In the genomic region with DNA sequence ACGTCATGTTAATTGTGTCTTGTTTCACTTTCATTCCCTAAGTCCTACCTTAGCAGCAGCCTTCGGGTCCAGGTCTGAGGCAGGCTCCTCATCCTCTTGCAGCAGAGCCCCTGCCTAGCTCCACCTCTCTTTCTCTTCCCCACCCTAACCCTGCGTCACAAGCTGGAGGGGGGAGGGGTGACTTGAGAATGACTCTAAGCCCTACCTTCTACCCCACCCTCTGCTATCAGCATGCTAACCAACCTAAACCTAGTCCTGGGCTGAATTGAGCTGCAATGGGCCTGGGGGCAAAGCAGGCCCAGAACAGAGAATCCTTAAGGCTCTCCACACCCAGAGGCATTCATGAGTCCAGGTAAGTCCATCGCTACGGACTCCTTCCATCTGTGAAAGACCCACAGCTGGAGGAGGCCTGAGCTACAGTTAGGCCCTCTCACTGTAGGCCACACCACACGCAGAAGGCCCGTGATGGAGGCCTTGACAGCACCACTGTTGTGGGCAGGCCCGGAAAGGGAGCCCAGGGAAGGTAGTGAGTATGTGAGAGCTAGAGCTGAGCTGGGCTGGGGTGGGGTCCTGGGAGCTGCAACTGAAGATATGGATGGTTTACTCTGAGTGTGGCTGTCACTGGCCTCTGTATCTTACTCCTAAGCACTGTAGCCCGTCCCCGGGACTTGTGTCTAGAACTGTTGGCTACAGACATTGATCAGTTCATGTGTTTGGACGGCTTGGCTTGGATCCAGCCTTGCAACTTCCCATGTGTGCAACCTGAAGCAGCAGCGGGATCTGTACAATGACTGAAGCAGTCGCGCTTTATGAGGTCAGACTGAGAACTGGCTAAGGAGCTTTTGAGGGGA, we compare ENCODE assay signal across 8 mouse cellular contexts. TPM values are rescaled to one million over a fixed set of nuclear protein-coding genes. Genes with fewer than 3 reads are reported as not detected.
A peak's percentile ranks its signal among the peaks of the same experiment; 100 is the strongest.
DNase-seq lines count a peak whose midpoint lies in the region; ATAC-seq and TF ChIP-seq lines count a peak whose summit lies in the region.

No protein-coding gene starts in this region.

- 81% methylated on average over 14 of the region's 14 CpGs for WGBS in liver, adult 2 months

- H3K79me2 ChIP-seq in liver, adult 2 months (ENCODE audit: control insufficient read depth, insufficient read depth, low read length): no peaks in the 10 kb centered on the region

- TF ChIP-seq CTCF in liver, adult 2 months (IDR thresholded peaks at IDR 0.05; ENCODE audit: low read depth, low read length): no peak

- peak overlapping the region; percentile 17; the same call in 1 of the 2 replicates for H3K4me3 ChIP-seq in liver, adult 2 months (ENCODE audit: insufficient read depth, low read depth, low read length)

- H3K36me3 ChIP-seq in liver, adult 2 months (ENCODE audit: control insufficient read depth, insufficient read depth, low read length): no peaks in the 10 kb centered on the region

- no peaks in the 10 kb centered on the region for H3K27me3 ChIP-seq in liver, adult 2 months (ENCODE audit: control insufficient read depth, insufficient read depth, low read length)

- H3K27ac ChIP-seq in liver, adult 2 months (replicated peaks; ENCODE audit: insufficient read depth, low read depth, low read length): no peak overlapping the region; the same call in 1 of the 2 replicates

- H3K4me1 ChIP-seq in liver, adult 2 months (ENCODE audit: control insufficient read depth, insufficient read depth, low read length): no peaks in the 10 kb centered on the region

- H3K9ac ChIP-seq in liver, adult 2 months (ENCODE audit: low read depth, low read length): no peak overlapping the region; the same call in 1 of the 2 replicates

- peak; percentile 59 for ATAC-seq in neutrophil, adult 5-6 weeks (ENCODE audit: extremely low read depth, insufficient number of reproducible peaks, low FRiP score, poor library complexity, severe bottlenecking)

- peak; percentile 92 for DNase-seq in CD4-positive helper T cell, adult 2 months (ENCODE audit: low read depth, low spot score)
- DNase-seq in T-cell, adult 2 months (ENCODE audit: low spot score): peak; percentile 91
- DNase-seq in liver, adult 2 months (ENCODE audit: extremely low read depth, low read depth, low spot score): no peak
- DNase-seq in layer of hippocampus, postnatal 10 days (ENCODE audit: low spot score in 2 of 2): no peak
- no peak for DNase-seq in left cerebral cortex, postnatal 4 days
- DNase-seq in gastrocnemius, adult 8-10 months (ENCODE audit: low spot score in 2 of 2): no peak
- no peak for DNase-seq in adrenal gland, postnatal 4 days (ENCODE audit: low spot score in 2 of 2)

- TF ChIP-seq POLR2A in liver, adult 2 months (IDR thresholded peaks at IDR 0.05; ENCODE audit: extremely low read depth, insufficient read depth, low read length): no peak

- intact Hi-C loops in left cerebral cortex, postnatal 4 days (cut with DNase I): no loop called here

RNA-seq across cellular contexts. Expression of a gene that starts 18.0 kb away (rescaled TPM):
- 1.6 and 3.7 TPM in 2 replicates for total RNA-seq in liver, adult 2 months (2014; rRNA removed)
- polyA plus RNA-seq in liver, adult 2 months (2012; rRNA removed): 1.5 and 2.1 TPM in 2 replicates
- 132 and 154 TPM in 2 replicates for total RNA-seq in neutrophil, adult 5-6 weeks (2017)
- 1 to 10 TPM; 1.5 to 1.8 TPM for total RNA-seq in layer of hippocampus, postnatal 10 days (2021)
- 1 to 10 TPM in 1 of 2 experiments, under 1 TPM in 1; 0.83 to 2.9 TPM for total RNA-seq in left cerebral cortex, postnatal 4 days (2021)
- 1 to 10 TPM in 2 of 4 experiments, under 1 TPM in 2; 0.07 to 1.1 (median 0.59) TPM for total RNA-seq in gastrocnemius, adult 8-10 months (2022)
- 1 to 10 TPM; 1.6 to 3.1 TPM for total RNA-seq in adrenal gland, postnatal 4 days (2021)

RNA-seq across cellular contexts. Expression of a gene that starts 48.7 kb away (rescaled TPM):
- total RNA-seq in liver, adult 2 months (2014; rRNA removed): 10.8 and 13.9 TPM in 2 replicates
- polyA plus RNA-seq in liver, adult 2 months (2012; rRNA removed): 1.3 and 1.5 TPM in 2 replicates
- 188 TPM in 2 replicates for total RNA-seq in neutrophil, adult 5-6 weeks (2017)
- not detected for total RNA-seq in layer of hippocampus, postnatal 10 days (2021)
- total RNA-seq in left cerebral cortex, postnatal 4 days (2021): not detected
- total RNA-seq in gastrocnemius, adult 8-10 months (2022): not detected
- total RNA-seq in adrenal gland, postnatal 4 days (2021): under 1 TPM; 0.28 to 0.99 TPM

Comparison
In these comparisons a context has a peak if more than half of its experiments do, and no peak if none do; other contexts are left out.
1. DNase-seq: peak in CD4-positive helper T cell, adult 2 months (single experiment) and T-cell, adult 2 months (single experiment); none in liver, adult 2 months (single experiment), layer of hippocampus, postnatal 10 days (0 of 2), left cerebral cortex, postnatal 4 days (single experiment), gastrocnemius, adult 8-10 months (0 of 2) and adrenal gland, postnatal 4 days (0 of 2).
2. RNA of a gene that starts 18.0 kb away (total RNA-seq): 132 to 154 TPM in neutrophil, adult 5-6 weeks; 1.6 to 3.7 TPM in liver, adult 2 months, 1.6 to 3.1 TPM in adrenal gland, postnatal 4 days, 0.83 to 2.9 TPM in left cerebral cortex, postnatal 4 days, 1.5 to 1.8 TPM in layer of hippocampus, postnatal 10 days and 0.07 to 1.1 TPM in gastrocnemius, adult 8-10 months; every median in the first group is over 10 times any median in the second.
3. RNA of a gene that starts 48.7 kb away (total RNA-seq): 188 TPM in neutrophil, adult 5-6 weeks; 10.8 to 13.9 TPM in liver, adult 2 months, 0.28 to 0.99 TPM in adrenal gland, postnatal 4 days, not detected in left cerebral cortex, postnatal 4 days, not detected in layer of hippocampus, postnatal 10 days and not detected in gastrocnemius, adult 8-10 months; every median in the first group is over 10 times any median in the second.